Mouse (Mus musculus): ENCODE measurements around the gene Siglece.

Siglece gene

GRCm38 (mm10) chr7:43633940-43634339 is 26.0 kb downstream of the Siglece start:
- DNase-seq (ENCODE audit: low read depth in 2 of 2, low spot score in 2 of 2): no peak

GRCm38 (mm10) chr7:43625794-43626422 is 34.1 kb downstream of the Siglece start:
- DNase-seq (ENCODE audit: low read depth in 2 of 2, low spot score in 2 of 2): no peak

- no peak for DNase-seq (ENCODE audit: low read depth in 2 of 2, low spot score in 2 of 2)
Measured at GRCm38 (mm10) chr7:43625065-43625464, 34.9 kb downstream of the Siglece start.

- no peak for DNase-seq (ENCODE audit: low read depth in 2 of 2, low spot score in 2 of 2)
Measured at GRCm38 (mm10) chr7:43623819-43624218, 36.1 kb downstream of the Siglece start.

GRCm38 (mm10) chr7:43622927-43623326 is 37.0 kb downstream of the Siglece start:
- no peak for DNase-seq (ENCODE audit: low read depth in 2 of 2, low spot score in 2 of 2)

- DNase-seq (ENCODE audit: low read depth in 2 of 2, low spot score in 2 of 2): no peak
Measured at GRCm38 (mm10) chr7:43613816-43614551, 46.0 kb downstream of the Siglece start.

- no peak for DNase-seq (ENCODE audit: low read depth in 2 of 2, low spot score in 2 of 2)
Measured at GRCm38 (mm10) chr7:43608316-43608824, 51.6 kb downstream of the Siglece start.

- no peak for DNase-seq (ENCODE audit: low read depth in 2 of 2, low spot score in 2 of 2)
Measured at GRCm38 (mm10) chr7:43607743-43608287, 52.1 kb downstream of the Siglece start.

GRCm38 (mm10) chr7:43606896-43607742 is 52.8 kb downstream of the Siglece start, which contains the start of gene Zfp819:
TSS of gene Zfp819 (plus strand) at chr7:43607169.
- peak; percentile 25 to 57 for DNase-seq (ENCODE audit: low read depth in 2 of 2, low spot score in 2 of 2)

- no peak for DNase-seq (ENCODE audit: low read depth in 2 of 2, low spot score in 2 of 2)
Measured at GRCm38 (mm10) chr7:43601884-43602283, 58.1 kb downstream of the Siglece start.

Data from CD8-positive naive resting alpha-beta T cell, adult 2 months (primary cell).